Mouse (Mus musculus): ENCODE measurements around the gene Npr1.

The Npr1 gene

DNA sequence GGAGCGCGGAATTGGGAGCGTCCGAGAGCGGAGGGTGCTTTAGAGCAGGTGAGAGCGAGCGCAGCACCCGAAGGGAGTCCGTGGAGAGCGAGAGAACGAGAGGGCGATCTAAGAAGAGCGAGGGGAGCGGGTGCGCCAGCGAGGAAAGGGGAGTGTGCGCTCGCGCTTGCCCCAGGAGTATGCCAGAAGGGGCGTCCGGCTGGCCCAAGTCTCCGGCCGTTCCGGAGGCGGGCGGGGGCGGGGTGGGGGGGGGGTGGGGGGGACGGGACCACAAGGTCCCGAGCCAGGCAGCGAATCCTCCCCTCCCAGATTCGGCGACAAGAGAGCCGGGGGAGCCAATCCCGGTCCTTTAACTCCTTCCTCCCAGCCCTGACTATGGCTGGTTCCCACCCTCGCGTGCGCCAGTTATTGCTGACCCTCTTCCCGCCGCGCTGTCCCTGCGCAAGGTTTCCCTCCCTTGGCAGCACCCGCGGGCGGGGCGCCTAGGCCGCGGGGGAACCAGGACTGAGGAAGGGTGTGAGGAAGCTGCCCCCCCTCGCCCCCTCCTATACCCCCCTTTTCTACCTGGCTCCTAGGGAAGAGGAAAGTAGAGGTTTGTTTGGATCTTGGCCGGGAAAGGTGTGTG lies at the start of gene Npr1:
Gene Npr1 (minus strand): TSS at position 181 of the 625 bp plus-strand sequence.
- DNase-seq: peak; percentile 15

- DNase-seq: no peak
These were observed 49.6 kb upstream of the Npr1 start for GRCm38 (mm10) chr3:90515242-90515641.

DNA sequence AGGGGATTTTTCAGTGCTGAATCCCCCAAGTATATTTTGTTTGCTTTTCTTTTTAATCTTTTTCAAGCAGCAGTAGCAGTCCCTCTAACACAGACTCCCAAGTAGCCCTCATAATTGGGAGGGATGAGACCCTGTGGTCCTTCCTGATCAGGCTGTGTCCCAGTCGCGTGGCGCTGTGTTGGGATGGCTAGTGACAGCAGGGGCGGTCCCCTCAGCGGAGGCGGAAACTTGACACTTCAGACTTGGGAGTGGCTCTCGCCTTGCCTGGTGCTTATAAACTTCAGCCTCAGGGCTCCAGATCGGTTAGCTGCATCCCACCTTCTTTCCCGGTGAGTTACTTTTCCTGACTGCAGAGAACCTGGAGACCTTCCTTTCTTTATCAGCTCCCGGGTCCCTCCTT lies 49.0 kb upstream of the Npr1 start:
- no peak for DNase-seq

GRCm38 (mm10) chr3:90513796-90514590 lies 48.3 kb upstream of the Npr1 start, which contains the start of the genes S100a1 and S100a13:
TSS of gene S100a1 (minus strand) at chr3:90514392.
TSS of gene S100a13 (plus strand) at chr3:90514435.
- DNase-seq: no peak

DNA sequence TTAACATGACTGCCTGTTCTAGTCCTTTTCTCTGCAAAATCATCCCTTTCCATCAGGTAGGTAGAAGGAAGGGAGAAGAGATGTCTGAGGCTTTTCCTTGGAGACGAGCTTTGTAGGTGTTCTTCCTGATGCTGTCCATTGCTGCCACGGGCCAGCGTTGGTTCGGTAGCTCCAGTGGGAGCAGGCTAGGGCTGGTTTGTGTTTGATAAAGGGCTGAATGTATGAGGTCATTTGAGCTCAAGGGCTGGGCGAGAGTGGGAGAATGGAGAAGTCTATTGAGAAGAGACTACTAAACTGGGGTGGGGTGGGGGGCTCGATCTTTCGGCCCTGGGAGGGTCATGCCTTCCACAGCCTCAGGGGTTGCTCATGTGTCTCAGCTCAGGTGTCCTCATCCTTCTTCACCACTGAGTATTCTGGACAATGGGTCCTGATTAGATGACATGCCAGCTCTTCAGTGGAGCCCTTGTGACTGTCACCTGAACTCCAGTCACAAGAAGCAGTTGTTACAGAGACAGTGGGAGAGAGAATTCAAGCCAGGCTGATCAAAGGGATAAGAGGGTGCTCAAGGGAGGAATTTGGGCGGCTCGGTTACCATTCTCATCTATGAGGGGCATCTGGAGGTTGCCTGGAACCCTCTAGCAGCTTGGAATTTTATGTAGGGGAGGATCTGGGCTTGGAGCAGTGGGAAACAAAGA lies 47.4 kb upstream of the Npr1 start:
- DNase-seq: no peak

GRCm38 (mm10) chr3:90512276-90512675 lies 46.6 kb upstream of the Npr1 start:
- no peak for DNase-seq

DNA sequence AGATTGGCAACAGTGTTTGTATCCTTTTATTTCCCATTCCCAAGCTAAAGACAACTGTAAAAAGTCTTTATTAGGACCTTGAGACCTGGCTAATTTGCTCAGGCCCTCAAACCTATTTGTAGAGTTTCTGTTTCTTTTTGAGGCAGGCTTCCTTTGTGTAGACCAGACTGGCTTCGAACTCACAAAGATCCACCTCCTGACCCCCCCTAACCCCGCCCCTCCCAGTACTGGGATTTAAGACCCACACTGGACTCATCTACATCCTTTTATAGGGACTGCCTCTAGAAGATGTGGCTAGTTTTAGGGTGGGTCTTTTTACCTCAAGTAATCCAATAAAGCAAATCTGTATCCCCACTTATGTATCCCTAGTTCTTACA lies 44.1 kb upstream of the Npr1 start:
- DNase-seq: no peak

- DNase-seq: peak; percentile 99
These were observed 43.5 kb upstream of the Npr1 start, which contains the start of gene Chtop for GRCm38 (mm10) chr3:90508950-90509746. TSS of gene Chtop (minus strand) at chr3:90509498.

- no peak for DNase-seq
These were observed 42.8 kb upstream of the Npr1 start for GRCm38 (mm10) chr3:90508287-90508949.

DNA sequence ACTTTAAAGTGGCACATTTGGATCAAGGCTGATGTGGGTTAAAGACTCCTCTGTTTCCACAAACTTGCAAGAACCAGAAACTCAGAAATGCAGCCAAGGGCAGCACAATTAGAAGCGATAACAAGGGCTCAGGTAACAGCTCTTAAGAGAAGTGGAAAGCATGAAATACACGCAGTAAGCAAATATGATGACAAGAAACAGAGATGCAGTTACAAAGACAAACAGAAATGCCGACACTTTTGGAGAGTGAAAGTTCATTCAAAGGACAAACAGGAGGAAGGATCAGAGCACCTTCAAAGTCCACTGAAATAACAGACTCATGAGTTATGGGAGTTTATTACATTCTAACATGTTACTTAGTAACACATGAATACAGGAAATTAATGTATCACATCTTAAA lies 40.7 kb upstream of the Npr1 start:
- DNase-seq: no peak

- DNase-seq: no peak
These were observed 39.5 kb upstream of the Npr1 start for GRCm38 (mm10) chr3:90505216-90505615.

DNA sequence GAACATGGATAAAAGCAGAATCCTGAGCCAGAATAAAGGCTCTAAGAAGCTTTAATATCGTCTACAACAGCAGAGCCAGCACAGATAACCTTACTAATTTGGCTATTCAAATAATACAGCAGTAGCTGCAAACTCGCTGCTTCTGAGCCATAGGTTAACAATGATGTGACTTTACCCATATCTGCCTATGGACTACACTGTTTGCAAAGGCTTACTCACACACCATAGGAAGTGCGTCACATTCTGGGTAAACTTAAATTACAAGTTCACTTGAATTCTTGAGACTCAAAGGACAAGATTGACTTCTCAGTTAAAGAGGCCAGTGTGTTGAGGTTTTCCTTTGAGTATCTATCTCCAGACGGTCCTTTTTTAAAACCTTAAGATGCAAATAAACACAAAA lies 37.8 kb upstream of the Npr1 start:
- DNase-seq: no peak

- no peak for DNase-seq
These were observed 31.9 kb upstream of the Npr1 start for GRCm38 (mm10) chr3:90497597-90497996.

DNA sequence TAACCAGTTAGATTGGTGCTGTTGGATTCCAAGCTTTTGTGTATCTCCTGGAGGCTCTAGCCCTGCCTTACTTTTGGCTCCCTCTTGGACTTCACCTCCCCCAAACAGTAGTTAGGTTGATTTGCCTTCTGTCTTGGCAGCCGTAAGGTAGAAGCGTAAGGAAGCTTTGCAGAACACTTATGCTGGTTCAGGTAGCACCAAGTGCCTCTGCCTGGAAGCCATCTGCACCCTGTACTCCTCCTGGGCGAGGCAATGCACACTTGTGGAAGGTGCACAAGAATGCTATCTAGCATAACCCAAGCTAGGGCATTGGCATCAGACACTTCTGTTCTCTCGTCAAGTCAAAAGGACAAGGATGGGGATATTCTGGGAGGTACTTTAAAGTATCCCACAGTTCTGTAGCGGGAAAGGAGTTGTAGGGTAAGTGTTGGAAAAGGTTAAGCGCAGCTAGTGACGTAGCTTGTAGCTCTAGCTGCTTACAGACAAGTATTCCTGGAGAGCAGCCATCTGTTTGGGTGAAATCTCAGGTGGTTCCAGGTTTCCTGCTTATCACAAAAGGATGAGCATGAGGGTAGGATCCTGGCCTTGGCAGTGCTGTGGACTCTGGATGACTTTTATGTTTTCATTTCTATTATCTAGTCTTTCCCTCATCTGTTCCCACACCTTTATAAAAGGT lies 30.3 kb upstream of the Npr1 start:
- no peak for DNase-seq

DNA sequence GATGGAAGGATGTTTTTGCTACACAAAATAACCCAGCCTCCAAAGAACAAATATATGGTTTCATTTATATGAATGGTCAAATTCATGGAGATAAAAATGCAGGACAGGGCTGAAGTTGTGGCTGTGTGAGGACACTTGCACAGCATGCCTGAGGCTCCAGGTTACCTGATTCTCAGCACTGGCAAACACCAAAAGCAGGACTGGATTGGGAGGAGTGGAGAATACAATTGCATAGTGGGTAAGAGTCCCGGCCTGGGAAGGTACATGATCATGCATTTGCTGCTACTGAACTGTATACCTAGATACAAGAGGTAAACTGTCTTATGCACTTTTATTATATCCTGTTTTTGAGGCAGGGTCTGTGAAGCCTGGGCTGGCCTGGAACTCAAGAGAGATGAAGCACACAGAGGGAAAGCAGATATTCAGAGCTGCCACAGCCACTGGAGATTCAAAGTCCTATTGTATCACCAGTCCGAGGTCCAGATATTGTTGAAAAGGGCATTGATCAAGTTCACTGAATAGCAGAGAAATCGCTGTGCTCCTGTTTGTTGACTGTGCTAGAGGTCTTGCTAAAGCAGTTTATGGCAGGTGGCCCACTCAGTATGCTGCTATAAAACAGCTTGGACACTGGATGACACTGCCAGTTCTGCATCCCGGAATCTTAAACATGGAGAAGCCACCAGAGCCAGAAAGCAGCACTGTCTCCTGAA lies 28.3 kb upstream of the Npr1 start:
- DNase-seq: no peak

- no peak for DNase-seq
These were observed 25.7 kb upstream of the Npr1 start for GRCm38 (mm10) chr3:90491350-90491749.

DNA sequence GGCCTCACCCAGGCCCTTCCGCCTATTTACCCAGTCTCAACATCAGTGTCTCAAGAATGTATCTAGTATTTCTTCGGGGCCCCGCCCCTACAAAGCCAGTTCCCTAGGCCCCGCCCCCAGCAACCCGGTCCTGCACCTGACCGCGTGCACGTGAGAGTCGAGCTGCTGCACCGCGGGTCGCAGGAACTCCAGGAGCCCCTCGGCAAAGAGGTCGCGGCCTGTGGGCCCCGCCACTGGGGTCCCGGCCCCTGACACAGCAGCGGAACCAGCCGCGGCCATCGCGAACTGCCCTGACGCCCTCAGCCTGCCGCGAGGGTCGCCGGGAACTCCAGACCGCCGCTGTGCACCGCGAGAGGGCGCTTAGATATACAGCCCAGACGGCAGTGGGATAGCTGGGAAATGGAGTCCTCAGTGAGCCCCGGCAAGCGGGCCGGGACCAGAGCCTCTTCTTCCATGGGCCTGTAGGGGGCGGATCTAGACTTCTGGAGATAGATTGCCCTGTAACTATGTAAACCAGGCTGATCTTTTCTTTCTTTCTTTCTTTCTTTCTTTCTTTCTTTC lies 25.1 kb upstream of the Npr1 start, which contains the start of gene Snapin:
Gene Snapin (minus strand): TSS at position 338 of the 561 bp plus-strand sequence.
- DNase-seq: peak; percentile 93

- DNase-seq: no peak
These were observed 22.9 kb upstream of the Npr1 start for GRCm38 (mm10) chr3:90488576-90488975.

GRCm38 (mm10) chr3:90486998-90487397 lies 21.3 kb upstream of the Npr1 start:
- no peak for DNase-seq

- DNase-seq: peak; percentile 95
These were observed 10.4 kb upstream of the Npr1 start, which contains the start of gene Ilf2 for GRCm38 (mm10) chr3:90475831-90476611. TSS of gene Ilf2 (plus strand) at chr3:90476126.

All from cerebellum, adult 11 months (tissue).